Mouse (Mus musculus): Measurements from ENCODE around the gene Stk24.
A peak's percentile ranks its signal among the peaks of the same experiment; 100 is the strongest.

Gene Stk24

DNA sequence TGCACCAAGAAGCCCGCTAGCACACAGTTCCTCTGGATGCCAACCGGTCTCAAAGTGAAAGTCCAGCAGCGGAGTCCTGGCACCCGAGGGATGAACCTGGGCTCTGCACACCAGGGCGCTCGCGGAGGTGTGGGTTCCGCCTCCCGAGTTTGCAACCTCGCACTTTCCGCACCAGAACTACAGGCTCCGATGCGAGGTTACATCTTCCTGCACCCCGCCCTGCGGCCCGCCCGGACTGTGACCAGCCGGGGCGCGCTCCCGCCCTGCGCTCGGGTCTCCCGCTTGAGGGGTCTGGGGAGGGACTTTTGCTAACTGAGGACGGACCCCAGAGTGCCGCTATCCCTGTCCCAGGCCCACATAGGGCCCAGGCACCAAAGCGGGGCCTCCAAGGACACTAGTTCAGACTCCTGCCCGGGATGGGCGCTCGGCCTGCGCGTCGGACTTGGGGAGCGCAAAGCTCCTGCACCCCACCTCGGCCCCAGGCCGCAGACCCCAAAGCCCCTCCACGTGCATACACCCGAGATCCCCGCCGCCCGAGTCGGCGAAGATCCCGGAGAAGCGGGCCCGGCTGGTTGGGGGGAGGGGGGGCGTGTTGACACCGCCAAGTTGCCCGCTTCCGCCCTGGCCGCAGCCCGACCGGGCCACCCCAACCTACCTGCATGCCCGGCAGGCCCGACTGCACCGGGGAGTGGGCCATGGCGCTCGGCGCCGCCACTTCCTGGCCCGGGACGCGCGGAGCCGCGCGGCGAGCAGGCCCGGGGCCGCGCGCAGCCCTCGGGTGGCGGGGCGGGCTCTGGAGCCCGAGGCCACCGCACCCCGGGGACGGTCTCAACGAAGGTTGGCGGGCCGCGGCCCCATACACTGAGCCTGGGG, 1.3 kb downstream of the Stk24 start:
- peak; percentile 31 for DNase-seq

DNA sequence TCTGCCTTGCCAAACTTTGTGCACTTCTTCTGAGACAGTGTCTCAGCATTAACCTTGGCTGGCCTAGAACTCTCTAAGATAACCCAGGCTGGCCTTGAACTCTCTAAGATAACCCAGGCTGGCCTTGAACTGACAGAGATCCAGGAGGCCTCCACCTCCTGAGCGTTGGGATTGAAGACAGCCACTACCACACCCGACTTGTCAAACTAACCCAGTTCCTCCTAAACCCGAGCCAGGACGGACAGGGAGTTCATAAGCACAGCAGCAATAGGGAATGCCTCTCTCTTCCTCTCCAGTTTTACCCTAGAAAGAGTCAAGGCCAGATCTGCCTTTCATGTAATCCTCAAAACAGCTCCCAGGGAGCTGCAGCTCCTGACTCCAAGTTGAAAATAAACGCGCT, 3.2 kb downstream of the Stk24 start:
- DNase-seq, result no peak

DNA sequence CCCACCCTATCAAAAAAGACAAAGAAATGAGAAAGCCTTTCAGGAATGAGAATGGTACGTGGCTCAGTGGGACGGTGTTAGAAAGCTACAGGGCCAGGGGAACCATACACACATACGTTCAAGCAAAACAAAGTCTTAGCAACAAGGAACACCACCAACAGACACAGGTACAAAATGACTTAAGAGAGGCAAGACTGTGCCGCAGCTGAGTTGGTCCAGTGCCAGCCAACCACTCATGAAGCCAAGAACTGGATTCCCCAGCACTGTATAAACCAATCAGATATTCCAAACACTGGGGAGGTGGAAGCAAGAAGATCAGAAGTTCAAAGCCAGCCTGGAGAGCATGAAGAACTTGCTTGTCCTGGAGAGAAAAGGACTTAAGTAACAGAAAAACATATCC, 5.9 kb downstream of the Stk24 start:
- DNase-seq, result no peak

DNA sequence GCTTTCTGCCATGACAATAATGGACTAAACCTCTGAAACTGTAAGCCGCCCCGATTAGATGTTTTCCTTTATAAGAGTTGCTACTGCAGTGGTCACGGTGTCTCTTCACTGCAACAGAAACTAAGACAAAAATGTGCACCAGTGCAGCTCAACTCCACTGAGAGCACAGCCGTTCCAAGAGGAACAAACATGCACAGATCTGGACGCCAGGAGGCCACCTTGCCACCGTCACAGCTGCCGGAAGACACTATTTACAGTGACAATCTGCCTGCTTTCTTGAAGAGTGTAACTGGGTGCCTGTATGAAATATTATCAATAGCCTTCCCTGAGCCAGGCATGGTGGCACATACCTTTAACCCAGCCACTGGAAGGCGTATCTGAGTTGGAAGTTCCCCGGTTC, 6.8 kb downstream of the Stk24 start:
- no peak for DNase-seq

DNA sequence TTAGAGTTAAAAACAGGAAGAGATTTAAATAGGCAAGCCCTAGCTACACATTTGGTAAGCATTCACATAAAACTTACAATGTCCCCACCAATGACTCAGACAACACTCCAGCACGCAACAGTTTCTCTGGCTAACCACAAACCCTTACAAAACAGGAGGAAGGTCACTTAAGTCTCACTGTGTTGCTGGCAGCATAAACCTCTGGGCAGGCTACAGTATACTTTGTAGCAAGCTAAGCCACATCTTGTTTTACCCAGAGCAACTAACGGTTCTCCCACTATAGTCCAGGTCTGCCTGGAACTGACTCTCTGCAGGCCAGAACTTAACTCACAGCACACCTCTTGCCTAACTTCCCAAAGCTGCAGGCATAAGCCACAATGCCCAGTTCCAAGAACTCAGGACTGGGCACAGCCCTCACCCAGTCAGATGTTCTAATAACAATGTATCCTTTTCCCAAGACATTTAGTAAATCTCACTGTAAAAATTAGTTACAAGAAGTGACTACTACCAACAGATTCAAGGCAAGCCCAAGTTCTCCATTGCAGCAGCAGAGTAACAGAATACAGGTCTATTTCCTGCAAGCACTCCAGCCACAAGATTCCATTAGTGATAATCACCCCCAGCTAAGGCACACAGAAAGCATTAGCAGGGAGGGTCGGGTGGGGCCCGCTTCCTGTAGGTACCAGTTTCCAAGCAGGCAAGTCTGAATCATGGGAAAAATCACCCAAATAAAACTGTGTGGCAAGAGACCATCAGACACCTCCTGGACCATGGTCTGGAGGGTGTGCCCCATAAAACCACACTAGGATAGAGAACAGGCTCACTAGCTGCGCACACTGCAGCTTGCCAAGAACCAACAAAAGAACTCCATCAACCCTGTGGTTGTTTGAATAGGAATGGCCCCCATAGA, 7.6 kb downstream of the Stk24 start:
- DNase-seq, result no peak

DNA sequence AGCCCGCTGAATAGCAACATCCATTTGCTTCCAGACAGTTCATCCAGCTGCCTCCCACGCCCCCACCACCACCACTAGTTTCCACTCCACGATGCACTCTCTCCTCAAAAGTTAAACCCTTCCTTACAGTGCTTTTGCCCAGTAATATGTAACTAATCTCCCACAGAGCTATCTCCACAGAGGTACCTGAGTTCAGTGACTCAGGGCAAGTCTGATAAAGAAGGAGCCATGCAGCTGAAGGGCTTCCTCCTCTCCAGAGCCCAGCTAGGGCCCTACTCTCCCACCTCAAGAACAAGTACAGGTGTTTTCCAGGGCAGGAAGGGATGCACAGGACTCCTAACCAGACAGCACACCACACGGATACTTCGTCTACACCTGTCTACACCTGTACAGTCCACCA, 10.4 kb downstream of the Stk24 start:
- no peak for DNase-seq

DNA sequence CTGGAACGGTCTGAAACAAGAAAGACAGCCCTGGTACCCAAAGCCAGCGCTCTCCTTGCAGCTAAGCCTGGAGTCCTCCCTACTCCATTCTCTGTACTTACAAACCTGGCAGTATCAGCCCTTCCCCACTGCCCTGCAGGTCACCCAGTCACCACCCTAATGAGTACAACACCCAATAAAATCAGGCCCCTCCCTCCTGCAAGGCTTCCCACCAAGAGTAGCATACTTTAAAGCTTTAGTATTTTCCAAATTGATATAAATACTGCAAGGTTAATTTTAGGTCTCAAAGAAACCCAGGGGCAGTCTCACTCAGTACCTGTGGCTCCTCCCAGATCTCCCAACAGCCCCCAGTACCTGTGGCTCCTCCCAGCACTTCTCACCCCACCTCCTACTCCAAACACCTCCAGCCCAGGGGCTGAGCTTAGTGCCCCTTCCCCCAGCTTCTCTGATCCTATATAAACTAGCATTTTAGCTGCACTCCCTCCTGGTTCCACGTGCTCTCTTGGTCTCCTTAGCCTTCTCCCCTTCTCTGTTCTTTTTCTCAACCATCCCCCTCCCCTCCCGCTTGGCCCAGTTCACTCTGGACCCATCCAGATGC, 11.6 kb downstream of the Stk24 start:
- no peak for DNase-seq

DNA sequence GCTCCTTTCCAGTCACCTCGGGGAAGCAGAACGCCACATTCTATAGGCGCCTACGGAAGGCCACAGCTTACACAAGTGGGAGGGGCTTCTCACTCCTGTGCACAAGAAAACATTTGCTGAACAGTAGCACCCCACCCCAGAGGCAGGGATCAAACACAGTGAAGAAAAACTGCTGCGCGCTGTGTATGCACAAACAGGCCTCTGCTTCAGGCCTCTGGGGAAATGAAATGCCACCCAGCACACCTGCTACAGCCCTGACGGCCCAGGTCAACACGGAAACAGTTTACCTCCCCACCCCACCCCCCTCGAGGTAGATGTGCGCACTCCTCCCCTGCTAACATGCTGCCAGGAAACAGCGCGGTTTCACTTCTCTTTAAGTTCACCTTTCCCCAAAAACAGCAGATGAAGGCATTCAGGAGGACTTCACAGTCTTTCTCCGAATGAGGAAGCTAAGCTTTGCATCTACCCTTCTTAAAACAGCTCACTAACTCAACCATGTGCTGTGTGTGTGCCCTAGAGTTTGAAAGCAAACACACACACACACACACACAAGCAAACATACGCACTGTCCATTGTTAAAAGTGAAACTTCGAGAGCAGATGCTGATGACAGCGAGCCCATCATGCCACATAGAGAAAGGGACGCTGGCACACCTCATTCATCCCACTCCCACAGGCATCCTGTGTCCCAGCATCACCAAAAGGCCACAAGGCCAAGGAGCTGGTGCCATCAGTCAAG, 13.7 kb downstream of the Stk24 start:
- DNase-seq, result no peak

DNA sequence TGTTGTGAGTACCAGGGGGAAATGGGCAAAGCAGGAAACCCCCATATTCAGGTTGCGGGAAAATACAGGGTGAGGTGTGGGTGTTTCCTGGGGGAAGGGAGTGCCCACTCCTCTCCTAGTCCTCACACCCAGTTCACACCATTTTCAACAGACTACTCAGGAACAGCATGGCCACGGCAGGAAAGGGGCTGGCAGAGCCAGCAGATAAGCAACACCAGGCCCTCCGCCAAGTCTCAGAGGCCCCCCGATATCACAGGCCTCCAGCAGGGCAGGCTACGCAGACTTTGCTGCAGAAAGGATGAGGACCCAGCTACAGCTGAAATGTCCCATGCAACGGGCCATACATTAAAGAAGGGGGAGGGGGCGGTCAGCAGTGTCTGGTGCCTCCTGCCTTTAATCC, 14.4 kb downstream of the Stk24 start:
- no peak for DNase-seq

DNA sequence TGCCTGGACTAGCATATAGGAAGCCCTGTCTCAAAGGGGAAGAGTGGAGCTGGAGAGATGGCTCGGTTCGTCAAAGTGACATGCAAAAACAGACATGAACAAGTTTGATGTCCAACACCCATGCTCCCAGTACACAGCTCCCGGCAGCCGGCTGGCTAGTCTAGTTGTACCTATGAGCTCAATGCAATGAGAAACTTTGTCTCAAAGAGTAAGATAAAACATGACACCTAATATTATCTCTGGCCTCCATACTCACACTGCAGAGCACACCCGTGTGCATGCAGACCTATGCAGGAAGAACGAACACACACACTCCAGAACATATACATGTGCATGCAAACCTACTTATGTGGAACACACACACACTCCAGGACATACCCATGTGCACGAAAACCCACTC, 15.5 kb downstream of the Stk24 start:
- DNase-seq, result no peak

DNA sequence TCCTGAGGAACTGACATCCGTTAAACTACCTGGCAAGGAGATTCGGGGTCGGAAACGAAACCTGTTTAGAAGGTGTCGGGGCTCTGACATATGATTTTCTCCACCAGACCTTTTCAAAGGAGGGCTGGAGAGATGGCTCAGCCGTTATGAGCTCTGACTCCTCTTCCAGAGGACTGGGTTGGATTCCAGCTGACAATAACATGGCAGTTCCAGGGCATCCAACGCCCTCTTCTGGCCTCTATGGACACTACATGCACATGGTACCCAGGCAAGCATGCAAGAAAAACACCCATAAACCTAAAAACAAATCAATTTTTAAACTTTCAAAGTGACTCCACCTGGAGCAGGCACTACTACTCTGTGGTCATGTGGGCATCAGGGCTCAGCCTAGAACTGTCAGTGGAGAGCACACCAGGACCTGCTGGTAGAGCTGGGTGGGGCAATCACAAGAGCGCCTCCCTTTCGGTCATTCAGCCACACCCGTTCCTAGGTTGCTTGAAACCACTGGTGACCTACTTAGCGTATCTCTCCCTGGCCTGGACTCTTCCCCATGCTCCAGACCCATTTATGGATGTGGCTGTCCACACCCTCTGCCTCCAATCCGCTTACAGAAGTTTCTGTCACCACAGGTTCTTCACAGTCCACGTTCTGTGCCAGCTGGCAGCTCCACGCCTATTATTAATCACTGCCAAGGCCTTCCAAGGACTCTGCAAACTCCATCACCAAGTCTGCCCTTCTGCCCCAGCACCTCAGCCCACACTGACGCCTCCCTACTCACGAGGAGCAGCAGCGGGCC, 18.3 kb downstream of the Stk24 start:
- DNase-seq, result no peak

DNA sequence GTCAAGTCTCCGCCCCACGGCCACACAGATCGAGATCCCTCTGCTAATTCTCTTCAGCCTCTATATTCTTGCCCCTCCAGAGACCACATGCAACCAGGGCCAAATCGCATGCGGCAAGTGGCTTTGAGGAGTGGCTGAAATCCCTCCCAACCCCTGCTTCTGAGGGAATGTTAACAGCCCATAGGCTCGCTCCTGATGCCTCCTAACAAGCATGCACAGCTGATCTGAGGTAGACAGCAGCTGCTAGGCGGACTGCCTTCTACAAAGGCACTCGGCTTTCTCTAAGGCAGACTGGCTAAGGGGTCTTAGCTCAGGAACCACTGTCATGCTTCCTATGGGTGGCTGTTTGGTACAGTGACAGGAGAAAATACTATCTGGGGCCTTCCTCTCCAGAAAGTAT, 20.0 kb downstream of the Stk24 start:
- no peak for DNase-seq

DNA sequence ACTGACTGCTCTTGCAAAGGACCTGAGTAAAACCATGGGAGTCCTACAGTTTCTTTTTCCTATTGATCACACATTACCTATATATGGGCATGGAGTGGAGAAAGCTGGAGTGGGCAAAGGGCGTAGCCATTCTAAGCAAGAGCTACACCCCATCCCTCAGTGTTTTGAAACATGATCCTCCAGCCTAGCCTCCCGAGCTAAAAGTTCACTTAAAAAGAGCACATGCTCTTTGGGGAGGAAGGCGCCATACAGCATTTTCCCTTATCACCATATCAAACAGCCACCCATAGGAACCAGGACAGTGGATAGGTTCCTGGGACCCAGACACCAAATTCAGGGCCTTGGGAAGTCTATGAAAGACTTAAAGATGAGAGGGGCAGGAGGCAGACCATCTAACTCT, 20.8 kb downstream of the Stk24 start:
- no peak for DNase-seq

DNA sequence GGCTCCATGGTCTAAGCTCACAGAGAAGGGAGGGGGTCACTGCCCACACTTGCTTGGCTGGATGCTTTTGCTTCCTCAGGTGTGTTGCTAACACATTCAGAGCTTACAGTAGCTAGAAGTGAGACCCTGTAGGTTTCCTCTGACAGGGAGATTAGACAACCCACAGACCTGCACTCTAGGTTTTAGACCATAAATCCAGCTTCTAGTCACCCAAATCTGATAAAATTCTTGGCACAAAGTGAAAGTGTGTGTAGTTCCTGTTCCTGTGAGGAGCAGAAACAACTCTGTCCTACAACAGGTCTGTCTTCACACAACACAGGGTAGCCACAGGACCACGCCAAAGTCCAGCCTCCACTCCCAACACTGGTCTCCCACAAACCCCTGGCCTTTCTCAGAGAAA, 21.5 kb downstream of the Stk24 start:
- DNase-seq, result no peak

DNA sequence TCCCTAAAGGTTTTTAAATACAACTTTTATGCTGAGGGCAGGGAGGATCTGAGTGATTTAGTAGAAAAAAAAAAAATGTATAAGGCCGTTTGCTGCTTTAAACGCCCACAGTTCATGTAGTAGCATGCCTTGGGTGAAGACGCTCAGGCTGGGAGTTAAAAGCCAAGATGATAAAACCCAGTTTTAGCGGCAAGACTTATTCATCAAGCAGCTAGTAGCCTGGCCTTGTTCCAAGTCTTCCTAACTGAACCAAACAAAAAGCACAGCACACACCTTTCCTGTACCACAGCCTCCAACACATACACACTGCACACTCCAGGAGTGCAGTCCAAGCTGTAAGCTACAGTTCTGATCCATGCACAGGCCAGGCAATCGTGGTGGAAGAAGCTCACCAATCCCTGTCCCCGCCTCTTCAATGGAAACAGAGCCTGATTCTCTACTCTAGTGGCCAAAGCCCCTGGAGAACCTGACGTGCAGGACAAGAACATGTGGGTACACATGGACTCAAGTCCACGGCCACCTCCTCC, 23.4 kb downstream of the Stk24 start:
- DNase-seq, result no peak

DNA sequence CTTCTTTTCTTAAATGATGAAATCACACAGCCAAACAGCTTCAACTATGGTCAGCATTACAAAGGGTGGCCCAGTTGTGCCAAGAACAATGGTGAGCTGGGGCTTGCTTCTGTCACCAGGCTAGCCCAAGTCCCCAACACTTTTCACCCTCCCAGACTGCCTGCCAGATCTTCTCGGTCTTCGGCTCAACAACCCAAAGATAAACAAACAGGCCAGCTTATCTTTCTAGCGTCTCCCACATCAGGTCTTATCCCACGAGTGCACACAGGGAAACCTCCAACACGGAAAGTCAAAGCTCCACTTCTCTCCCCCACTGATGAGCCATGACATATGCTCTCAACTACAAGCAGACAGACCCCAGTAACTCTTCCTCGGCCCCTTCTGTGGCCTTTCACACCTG, 24.1 kb downstream of the Stk24 start:
- DNase-seq, result no peak

DNA sequence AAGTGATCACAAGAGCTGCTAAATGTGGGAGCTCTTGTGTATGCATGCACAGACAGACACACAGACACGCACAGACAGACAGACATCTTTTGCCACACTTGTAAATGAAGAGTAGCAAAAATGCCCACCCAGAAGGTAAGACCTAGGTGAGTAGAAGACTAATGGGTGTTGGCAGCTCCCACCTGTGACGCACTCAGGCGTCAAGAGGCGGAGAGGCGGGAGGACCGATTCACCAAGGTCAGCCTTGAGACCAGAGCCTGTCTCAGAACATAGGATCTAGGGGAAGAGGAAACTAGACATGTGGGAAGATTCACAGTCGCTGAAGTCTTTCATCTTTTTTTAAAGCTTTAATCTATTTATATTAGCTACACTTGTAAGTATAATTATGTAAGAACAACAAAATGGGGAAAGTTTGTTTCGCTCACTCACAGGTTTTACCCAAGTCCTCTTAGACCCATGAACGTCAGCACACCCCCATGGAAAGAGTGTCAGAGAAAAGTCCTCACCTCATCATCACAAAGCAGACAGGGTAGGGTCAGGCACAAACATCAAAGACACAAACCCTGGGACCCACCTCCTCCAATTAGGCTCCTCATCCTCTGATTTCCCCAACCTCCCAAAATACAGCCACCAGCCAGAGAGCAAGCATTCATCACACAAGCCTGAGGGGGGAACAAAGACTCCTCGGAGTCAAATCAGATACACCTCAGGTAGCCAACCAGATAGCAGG, 26.0 kb downstream of the Stk24 start:
- no peak for DNase-seq

DNA sequence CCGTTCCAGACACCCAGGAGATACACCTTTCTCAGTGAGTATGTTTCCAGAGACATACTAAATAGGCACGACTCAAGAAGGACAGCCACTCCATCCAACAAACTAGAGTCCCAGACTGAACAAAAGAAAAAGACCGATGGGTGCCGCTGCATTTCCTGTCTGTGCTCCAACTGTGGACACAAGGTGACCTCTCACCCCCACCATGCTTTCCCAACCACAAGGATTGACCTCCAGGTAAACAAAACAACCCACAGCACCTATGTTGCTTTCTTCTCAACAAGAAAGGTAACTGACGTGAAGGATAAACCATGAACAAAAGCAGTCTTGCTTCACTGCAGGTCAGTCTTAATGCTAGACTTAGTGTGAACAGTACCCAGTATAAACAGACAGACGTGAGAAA, 27.1 kb downstream of the Stk24 start:
- DNase-seq, result no peak

DNA sequence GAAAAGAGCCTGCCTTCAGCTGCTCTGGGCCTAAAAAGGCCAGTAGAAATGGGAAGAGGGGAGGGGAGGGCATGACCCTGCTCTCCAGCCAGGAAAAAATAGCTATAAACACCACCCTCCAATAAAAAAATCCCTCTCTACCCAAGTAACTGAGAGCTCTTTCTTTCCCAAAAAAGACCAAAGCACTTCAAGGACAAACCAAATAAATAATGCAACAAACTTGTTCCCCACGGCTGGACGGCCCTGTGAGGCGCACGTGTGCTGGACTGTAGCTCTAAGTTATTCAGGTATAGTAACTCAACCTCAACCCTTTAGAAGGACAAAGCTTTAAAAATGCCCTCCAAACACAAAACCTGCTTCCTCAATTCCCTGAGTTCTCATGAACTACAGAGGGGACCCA, 28.1 kb downstream of the Stk24 start:
- no peak for DNase-seq

DNA sequence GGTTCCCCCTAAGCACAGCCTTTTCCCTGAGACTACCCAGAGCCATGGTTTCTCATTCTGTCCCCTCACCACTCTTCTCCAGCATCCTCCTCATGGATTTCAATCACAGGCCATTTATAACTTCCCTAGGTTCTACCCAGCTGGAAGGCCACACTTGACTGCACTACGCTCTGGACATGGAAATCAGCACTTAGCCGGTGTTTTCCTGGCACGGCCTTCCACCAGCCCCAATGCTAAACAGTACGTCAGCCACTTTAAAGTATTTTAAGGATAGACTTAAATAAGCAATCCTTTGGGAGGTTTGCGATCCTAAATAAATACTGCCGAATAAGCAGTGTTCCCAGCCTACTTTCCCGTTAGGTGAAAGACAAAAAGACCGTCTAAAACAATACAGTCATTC, 29.8 kb downstream of the Stk24 start:
- no peak for DNase-seq

DNA sequence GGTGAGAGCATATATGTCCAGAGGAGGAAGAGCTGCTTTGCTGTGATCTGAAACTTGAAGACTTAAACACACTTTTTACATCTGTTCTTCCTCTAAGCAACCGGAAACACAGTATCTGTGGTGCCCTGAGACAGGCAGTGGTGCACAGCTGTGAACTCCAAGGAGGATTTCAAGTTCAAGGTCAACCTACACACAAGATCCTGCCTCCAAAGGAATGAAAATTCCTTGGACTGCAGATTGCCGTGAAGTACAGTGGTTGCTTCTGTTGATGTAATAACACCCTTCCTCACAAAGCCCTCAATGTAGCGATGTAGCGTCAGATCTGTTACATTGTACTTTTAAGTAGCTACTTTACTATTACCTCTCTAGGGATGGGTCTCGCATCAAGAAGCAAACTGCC, 30.5 kb downstream of the Stk24 start:
- DNase-seq, result no peak
